In genomic region chr7:116036591-116037555, GRCm38 (mm10) we compare ENCODE assay signal across 10 mouse cellular contexts. TPM values are rescaled to one million over a fixed set of nuclear protein-coding genes. Genes with fewer than 3 reads are reported as not detected.
A peak's percentile ranks its signal among the peaks of the same experiment; 100 is the strongest.
DNase-seq lines count a peak whose midpoint lies in the region; ATAC-seq lines count a peak whose summit lies in the region.
"Had no signal": no experiment of that assay in that cellular context is flagged by ENCODE, and none has a peak within 500 bp of the region (broad histone marks: within the 10 kb centered on the region; RNA-seq: fewer than 3 reads in every experiment).

No protein-coding gene starts in this region.

- H3K4me1 ChIP-seq in heart, embryonic 12.5 days (replicated peaks): peaks cover 18% of the 10 kb centered on the region
- peaks cover 33% of the 10 kb centered on the region for H3K4me1 ChIP-seq in hindbrain, embryonic 12.5 days
- H3K4me1 ChIP-seq in midbrain, embryonic 16.5 days (ENCODE audit: control insufficient read depth, insufficient read depth, low read length): peaks cover 33% of the 10 kb centered on the region

- peaks cover 27% of the 10 kb centered on the region for H3K27me3 ChIP-seq in heart, embryonic 12.5 days (replicated peaks)
- peaks cover 73% of the 10 kb centered on the region for H3K27me3 ChIP-seq in hindbrain, embryonic 12.5 days
- H3K27me3 ChIP-seq in midbrain, embryonic 16.5 days (ENCODE audit: control insufficient read depth, insufficient read depth, low read depth, low read length): peaks cover 29% of the 10 kb centered on the region

- DNase-seq in heart, postnatal 4 days: no peak
- peak; percentile 29 for DNase-seq in embryo, embryonic 11 days
- DNase-seq in spleen, postnatal 36 days (ENCODE audit: low spot score in 2 of 2): no peak
- DNase-seq in lung, postnatal 36 days: no peak
- no peak for DNase-seq in adrenal gland, postnatal 25 days
- DNase-seq: cerebellum, adult 18-20 months; spleen, adult 18-20 months had no signal

- 0 out of 2 replicates have a peak overlapping the region, but pooled peaks have one; percentile 8 for H3K9ac ChIP-seq in heart, embryonic 12.5 days
- H3K9ac ChIP-seq in hindbrain, embryonic 12.5 days: no peak overlapping the region
- no peak overlapping the region for H3K9ac ChIP-seq in midbrain, embryonic 16.5 days (ENCODE audit: low read depth, low read length)

- peak overlapping the region; percentile 8; the same call in 1 of the 2 replicates for H3K4me3 ChIP-seq in heart, embryonic 12.5 days
- peak overlapping the region; percentile 16 for H3K4me3 ChIP-seq in hindbrain, embryonic 12.5 days
- H3K4me3 ChIP-seq in midbrain, embryonic 16.5 days (ENCODE audit: low read depth, low read length): peak overlapping the region; percentile 13

- peak overlapping the region; percentile 48 for H3K4me2 ChIP-seq in heart, embryonic 12.5 days
- peak overlapping the region; percentile 30 for H3K4me2 ChIP-seq in hindbrain, embryonic 12.5 days (replicated peaks)
- H3K4me2 ChIP-seq in midbrain, embryonic 16.5 days (ENCODE audit: low read length): peak overlapping the region; percentile 23; the same call in 1 of the 2 replicates

- H3K27ac ChIP-seq in heart, embryonic 12.5 days (ENCODE audit: poor library complexity, severe bottlenecking): no peak overlapping the region
- H3K27ac ChIP-seq in hindbrain, embryonic 12.5 days: no peak overlapping the region
- no peak overlapping the region for H3K27ac ChIP-seq in midbrain, embryonic 16.5 days (ENCODE audit: low read length)

- no peak for ATAC-seq in heart, embryonic 12.5 days (ENCODE audit: insufficient number of reproducible peaks, low FRiP score)
- ATAC-seq in hindbrain, embryonic 12.5 days (ENCODE audit: low FRiP score): no peak
- ATAC-seq in midbrain, embryonic 16.5 days: no peak

- WGBS in heart, embryonic 12.5 days: 35% methylated on average over 18 of the region's 18 CpGs
- 15% methylated on average over 18 of the region's 18 CpGs for WGBS in hindbrain, embryonic 12.5 days
- 37% methylated on average over 18 of the region's 18 CpGs for WGBS in midbrain, embryonic 16.5 days

- H3K36me3 ChIP-seq in heart, embryonic 12.5 days: no peaks in the 10 kb centered on the region
- no peaks in the 10 kb centered on the region for H3K36me3 ChIP-seq in hindbrain, embryonic 12.5 days
- H3K36me3 ChIP-seq in midbrain, embryonic 16.5 days (ENCODE audit: control insufficient read depth, insufficient read depth, low read length): no peaks in the 10 kb centered on the region

- H3K9me3 ChIP-seq in heart, embryonic 12.5 days (replicated peaks): no peaks in the 10 kb centered on the region
- H3K9me3 ChIP-seq in hindbrain, embryonic 12.5 days (replicated peaks): no peaks in the 10 kb centered on the region
- H3K9me3 ChIP-seq in midbrain, embryonic 16.5 days (replicated peaks; ENCODE audit: control insufficient read depth, low read length, poor library complexity, severe bottlenecking): no peaks in the 10 kb centered on the region

RNA-seq across cellular contexts. Expression of gene Sox6, which starts 1.7 kb away (rescaled TPM):
- 32.5 and 33.2 TPM in 2 replicates for polyA plus RNA-seq in heart, embryonic 12.5 days (2016; fragmentation: Nextera tagmentation; extraction: Ambion mirVana)
- total RNA-seq in heart, postnatal 4 days (2021): 10 to 100 TPM; 33.5 to 46.9 TPM
- polyA plus RNA-seq in hindbrain, embryonic 12.5 days (2016; fragmentation: Nextera tagmentation; extraction: Ambion mirVana): 50.9 and 55.3 TPM in 2 replicates
- polyA plus RNA-seq in midbrain, embryonic 16.5 days (2015; fragmentation: Nextera tagmentation; extraction: Ambion mirVana): 47.2 and 50.9 TPM in 2 replicates
- 10.9 and 16.0 TPM in 2 replicates for total RNA-seq in adrenal gland, postnatal 25 days (2021)

RNA-seq across cellular contexts. Expression of gene 1110004F10Rik, which starts 2.3 kb away (rescaled TPM):
- polyA plus RNA-seq in heart, embryonic 12.5 days (2016; fragmentation: Nextera tagmentation; extraction: Ambion mirVana): 173 and 190 TPM in 2 replicates
- total RNA-seq in heart, postnatal 4 days (2021): 10 to 100 TPM; 80.6 to 84.0 TPM
- polyA plus RNA-seq in hindbrain, embryonic 12.5 days (2016; fragmentation: Nextera tagmentation; extraction: Ambion mirVana): 283 and 308 TPM in 2 replicates
- polyA plus RNA-seq in midbrain, embryonic 16.5 days (2015; fragmentation: Nextera tagmentation; extraction: Ambion mirVana): 343 and 363 TPM in 2 replicates
- 109 and 115 TPM in 2 replicates for total RNA-seq in adrenal gland, postnatal 25 days (2021)

RNA-seq across cellular contexts. Expression of gene Gm4353, which starts 47.6 kb away (rescaled TPM):
- 0.79 TPM in 1 of 2 replicates, not detected in the other for polyA plus RNA-seq in heart, embryonic 12.5 days (2016; fragmentation: Nextera tagmentation; extraction: Ambion mirVana)
- total RNA-seq in heart, postnatal 4 days (2021): 1 to 10 TPM; 1.3 to 2.1 TPM
- polyA plus RNA-seq in hindbrain, embryonic 12.5 days (2016; fragmentation: Nextera tagmentation; extraction: Ambion mirVana): 0.41 and 0.90 TPM in 2 replicates
- 0.93 and 1.0 TPM in 2 replicates for polyA plus RNA-seq in midbrain, embryonic 16.5 days (2015; fragmentation: Nextera tagmentation; extraction: Ambion mirVana)
- 3.9 and 4.2 TPM in 2 replicates for total RNA-seq in adrenal gland, postnatal 25 days (2021)
